Mouse (Mus musculus) liver, adult (tissue): ENCODE data around the gene Ssbp3.

ENCODE experiments used
- GATA4 ChIP-seq: IDR thresholded peaks from 2 replicates; pipeline ENCODE4 v1.6.1; 2014; ENCODE audit warnings: mild to moderate bottlenecking, low read length; ENCODE audit not compliant: insufficient replicate concordance

The Ssbp3 gene

DNA sequence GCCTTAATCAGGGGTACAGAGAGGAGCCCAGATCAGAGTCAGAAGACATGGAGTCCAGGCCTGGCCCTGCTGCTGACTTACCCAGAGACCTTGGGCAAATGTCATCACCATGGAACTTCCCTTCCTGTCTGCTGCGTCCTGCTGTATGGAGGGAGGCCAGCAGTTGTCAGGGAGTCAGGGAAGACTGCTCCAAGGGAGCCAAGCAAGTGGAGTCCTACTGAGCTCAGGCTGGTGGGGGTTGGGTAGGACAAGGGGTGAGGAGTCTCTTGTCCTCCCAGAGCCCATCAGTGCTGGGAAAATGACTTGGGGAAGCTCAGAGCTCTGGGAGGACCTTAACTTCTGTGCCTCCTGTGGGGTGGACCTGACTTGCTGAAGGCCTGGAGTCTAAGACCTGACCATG lies 173.8 kb downstream of the Ssbp3 start:
- no peak for TF ChIP-seq GATA4

GRCm38 (mm10) chr4:107084858-107085257 lies 174.4 kb downstream of the Ssbp3 start:
- TF ChIP-seq GATA4 = no peak

- TF ChIP-seq GATA4 = no peak
Observed at GRCm38 (mm10) chr4:107091696-107092095, 181.2 kb downstream of the Ssbp3 start.

GRCm38 (mm10) chr4:107094484-107095187 lies 184.1 kb downstream of the Ssbp3 start:
- TF ChIP-seq GATA4 = no peak

DNA sequence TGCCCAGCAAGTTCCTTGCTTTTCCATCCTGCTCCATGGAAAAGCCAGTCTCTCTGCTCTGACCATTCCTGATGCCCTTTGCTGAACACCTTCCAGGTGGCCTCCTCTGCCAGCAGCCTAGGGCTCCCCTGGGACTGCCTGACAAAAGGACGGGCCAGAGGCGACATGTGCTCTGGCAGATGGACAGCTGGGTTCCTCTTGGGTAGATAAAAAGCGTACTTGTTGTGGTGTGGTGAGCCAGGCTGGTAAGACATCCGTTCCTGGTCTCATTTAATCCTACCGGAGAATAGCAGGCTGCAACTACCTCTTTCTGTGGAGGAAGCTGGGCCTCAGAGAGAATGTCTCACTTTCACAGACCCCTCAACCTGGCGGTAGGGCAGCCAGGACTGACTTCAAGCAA lies 185.5 kb downstream of the Ssbp3 start:
- TF ChIP-seq GATA4 = no peak

GRCm38 (mm10) chr4:107096841-107097373 lies 186.4 kb downstream of the Ssbp3 start, which contains the start of gene Cdcp2:
Cdcp2 (plus strand) TSS chr4:107096891.
- no peak for TF ChIP-seq GATA4

- no peak for TF ChIP-seq GATA4
Observed at GRCm38 (mm10) chr4:107097871-107098270, 187.4 kb downstream of the Ssbp3 start.

GRCm38 (mm10) chr4:107098375-107098774 lies 187.9 kb downstream of the Ssbp3 start:
- no peak for TF ChIP-seq GATA4

DNA sequence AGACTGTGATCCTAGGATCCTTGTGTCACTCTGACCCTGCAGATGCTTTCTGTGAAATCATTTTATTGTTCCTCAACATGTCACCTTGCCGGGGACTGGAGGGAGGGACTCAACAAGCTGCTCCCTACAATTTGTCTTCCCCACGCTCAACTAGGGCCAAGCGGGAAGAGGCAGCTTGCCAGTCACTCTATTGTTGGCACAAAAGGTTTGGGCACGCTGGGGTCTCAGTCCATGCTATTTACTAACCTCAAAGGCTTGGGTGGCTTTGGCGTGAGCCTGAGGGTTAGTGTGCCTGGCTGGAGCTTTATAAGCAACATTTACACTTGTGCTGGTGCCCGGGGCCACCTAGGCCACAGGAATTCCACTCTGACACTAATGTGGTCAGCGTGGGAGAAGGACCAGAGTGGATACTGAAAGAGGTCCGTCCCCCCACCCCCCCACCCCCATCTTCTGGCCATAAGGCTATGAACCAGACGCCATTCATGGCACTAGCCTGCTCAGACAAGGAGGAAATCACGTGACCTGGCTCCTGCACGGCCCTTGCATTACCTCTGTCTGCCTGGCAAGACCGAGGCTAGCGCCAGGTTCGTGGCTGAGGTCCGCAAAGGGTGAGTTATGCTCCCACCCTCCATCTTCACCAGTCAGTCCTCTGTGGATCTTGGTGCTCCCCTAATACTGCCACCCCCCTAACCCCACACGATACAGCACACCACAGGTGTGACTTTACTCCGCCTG lies 188.5 kb downstream of the Ssbp3 start:
- no peak for TF ChIP-seq GATA4
